Mouse (Mus musculus) frontal cortex, postnatal 25 days (tissue): ENCODE measurements around the gene Hadhb.

Experiments
- DNase-seq, 2 experiments: peaks; one replicate each; pipeline ENCODE4 v3.0.0; 2022; ENCODE audit warnings: low spot score in 2 of 2

Hadhb gene

DNA sequence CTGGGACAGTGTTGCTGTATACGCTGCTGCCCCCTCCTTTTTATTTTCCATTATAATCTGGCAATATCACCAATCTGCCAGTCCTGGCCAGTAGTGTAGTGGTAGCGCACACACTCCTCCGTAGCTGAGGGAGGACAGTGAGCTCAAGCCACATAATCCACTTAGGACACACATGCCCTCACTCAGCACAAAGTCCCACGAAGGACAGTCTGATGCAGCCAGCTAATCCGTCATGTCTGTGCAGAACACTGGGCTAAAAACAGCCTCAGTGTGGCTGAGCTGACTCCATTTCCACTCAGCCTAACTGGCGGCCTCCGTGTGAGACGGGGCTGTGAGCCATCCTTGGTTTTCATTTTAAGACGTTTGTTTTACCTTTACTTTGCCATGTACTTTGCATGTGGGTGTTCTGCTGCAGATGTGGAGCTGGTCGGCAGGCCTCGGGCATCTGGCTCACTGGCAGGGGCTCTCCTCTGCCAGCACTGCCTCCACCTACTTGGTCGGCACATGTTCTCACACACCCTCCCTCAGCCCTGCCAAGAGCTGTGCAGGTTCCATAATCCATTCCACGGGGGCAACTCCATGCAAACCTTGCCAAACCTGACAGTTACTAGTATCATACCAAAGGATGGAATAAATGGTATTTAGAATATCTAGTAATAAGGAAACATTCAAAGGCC lies 27.0 kb upstream of the Hadhb start:
- DNase-seq: no peak

- no peak for DNase-seq
Observed at GRCm38 (mm10) chr5:30128680-30129079, 26.4 kb upstream of the Hadhb start.

DNA sequence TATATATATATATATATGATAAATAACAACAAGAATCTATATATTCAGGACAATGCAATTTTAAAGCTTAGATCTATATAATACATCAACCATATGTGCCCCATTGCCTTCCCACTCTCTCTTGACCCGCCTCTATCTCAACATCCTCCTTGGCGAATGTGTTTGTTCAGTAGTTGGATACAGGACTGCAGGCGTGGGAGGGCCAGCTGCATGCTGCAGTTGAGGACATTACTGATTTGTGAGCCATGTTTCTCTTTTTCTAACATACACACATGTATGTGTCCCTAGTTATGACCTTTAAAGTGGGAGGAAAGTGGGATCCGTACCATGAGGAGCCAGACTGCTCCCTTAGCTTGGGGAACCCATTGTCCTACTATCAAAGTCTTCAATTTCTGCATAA lies 23.8 kb upstream of the Hadhb start:
- no peak for DNase-seq

DNA sequence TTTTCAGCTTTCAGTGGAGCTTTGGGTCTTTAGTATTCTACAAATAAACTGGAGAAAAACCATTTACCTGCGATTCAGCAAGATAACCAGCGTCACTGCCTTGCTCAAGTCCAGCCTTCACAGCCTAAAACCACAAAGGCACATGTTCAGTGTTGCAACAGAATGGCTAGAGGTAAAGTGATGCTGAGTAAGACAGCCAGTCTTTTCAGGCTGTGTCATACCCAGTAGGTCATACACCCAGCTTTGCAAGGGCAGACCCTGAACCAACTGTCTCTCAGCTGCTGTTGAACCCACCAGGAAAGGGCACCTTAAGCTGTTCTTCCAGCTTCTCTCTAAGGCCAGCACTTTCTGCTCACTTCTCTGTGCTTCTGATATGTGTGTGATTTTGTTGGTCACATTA lies 22.9 kb upstream of the Hadhb start:
- DNase-seq: no peak

GRCm38 (mm10) chr5:30135711-30136231 lies 19.3 kb upstream of the Hadhb start:
- no peak for DNase-seq

GRCm38 (mm10) chr5:30137271-30137670 lies 17.8 kb upstream of the Hadhb start:
- DNase-seq: no peak

- DNase-seq: no peak
Observed at GRCm38 (mm10) chr5:30138193-30138592, 16.9 kb upstream of the Hadhb start.

DNA sequence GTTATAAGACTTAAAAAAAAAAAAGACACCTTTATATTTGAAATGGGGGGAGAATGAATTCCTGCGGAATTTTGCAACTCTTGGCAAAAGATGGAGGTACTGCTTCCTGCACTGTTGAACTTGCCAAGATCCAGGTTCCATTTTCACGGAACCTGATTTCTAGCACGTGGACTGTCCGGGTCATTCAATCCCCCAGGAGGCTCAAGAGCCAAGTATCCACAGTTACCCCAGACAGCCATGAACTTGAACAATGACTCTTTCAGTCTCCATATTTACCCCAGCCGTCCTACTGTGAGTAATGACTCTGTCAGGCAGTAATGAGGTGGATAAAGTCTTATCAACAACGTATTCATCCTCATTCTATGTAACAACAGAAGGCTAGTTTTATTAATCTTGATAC lies 8.5 kb upstream of the Hadhb start:
- DNase-seq: no peak

- no peak for DNase-seq
Observed at GRCm38 (mm10) chr5:30148133-30148920, 6.7 kb upstream of the Hadhb start.

GRCm38 (mm10) chr5:30152007-30152406 lies 3.0 kb upstream of the Hadhb start:
- DNase-seq: no peak

DNA sequence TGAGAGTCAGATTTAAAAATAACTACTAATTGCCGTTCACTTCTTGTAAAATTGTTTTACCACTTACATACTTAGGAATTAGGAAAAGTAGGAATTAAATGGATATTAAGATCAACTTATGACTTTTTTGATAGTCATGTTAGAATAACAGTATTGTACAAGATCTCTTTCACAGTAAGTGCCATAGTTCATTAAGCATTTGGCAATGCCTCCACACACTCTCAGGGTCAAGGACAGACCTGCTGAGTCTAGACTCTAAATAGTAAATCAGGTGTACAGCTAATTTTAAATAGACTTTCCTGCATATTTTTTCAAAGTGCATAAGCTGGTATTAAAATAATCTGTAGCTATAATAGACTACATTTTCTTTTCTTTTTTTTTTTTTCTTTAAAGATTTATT lies 2.6 kb upstream of the Hadhb start:
- no peak for DNase-seq

GRCm38 (mm10) chr5:30153222-30153621 lies 1.8 kb upstream of the Hadhb start:
- no peak for DNase-seq

- DNase-seq: no peak
Observed at GRCm38 (mm10) chr5:30154013-30154412, 1.0 kb upstream of the Hadhb start.

DNA sequence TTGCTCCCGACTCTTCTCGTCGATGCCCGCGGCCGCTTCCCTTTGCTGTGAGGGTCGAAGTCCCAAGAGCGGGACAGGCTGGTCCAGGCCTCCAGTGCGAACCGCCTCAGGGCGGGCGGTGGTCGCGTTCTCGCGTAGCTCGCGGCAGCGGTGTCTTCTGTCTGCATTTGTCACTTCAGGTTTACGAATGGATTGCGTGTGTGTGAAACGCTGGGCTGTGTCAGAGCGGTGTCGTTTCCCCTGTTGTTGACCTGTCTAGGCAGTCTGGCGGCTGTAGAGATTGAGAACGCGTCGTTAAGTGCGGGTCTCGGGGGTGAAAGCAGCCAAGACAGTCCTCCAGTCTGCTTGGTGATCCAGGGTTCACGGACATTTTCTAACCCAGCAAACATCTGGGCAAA lies 346 bp downstream of the Hadhb start:
- no peak for DNase-seq

DNA sequence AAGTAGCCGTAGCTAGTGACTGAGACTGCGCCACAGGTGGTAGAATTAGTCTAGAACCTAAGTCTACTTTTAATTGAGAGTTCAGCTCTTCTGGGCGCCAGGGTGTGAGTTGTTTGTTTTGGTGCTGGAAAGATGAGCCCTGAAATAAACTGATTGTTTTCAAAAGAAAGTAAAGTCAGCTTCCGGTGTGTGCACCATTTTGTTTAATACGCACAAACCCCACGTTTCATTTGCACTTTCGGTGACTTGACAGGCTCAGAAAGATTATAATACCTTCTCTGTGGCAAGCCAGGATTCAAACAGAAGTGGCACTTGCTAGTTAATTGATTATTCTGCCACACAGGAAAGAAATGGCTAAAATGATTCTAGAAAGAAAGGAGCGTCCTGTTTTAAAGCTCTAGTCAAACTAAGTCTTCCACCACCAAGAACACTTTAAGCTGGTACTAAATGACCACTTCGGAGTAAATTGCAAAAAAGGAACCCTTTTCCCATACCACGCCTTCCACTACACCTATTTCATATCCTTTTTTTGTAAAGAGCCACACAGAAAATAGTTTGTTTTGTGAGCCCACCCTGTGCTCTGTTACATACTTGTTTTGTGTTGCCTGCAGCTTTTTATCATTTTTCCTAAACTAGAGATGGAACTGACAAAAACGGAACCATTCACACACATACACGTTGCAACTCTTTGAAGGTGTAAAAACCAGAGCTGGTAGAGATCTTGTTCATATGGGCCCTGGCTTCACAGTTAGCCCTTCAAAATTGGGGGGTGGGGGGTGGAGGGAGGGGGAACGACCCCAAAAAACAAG lies 977 bp downstream of the Hadhb start:
- DNase-seq: no peak

- no peak for DNase-seq
Observed at GRCm38 (mm10) chr5:30159601-30160000, 4.6 kb downstream of the Hadhb start.

GRCm38 (mm10) chr5:30161836-30162235 lies 6.8 kb downstream of the Hadhb start:
- DNase-seq: no peak

GRCm38 (mm10) chr5:30162339-30162738 lies 7.3 kb downstream of the Hadhb start:
- no peak for DNase-seq

DNA sequence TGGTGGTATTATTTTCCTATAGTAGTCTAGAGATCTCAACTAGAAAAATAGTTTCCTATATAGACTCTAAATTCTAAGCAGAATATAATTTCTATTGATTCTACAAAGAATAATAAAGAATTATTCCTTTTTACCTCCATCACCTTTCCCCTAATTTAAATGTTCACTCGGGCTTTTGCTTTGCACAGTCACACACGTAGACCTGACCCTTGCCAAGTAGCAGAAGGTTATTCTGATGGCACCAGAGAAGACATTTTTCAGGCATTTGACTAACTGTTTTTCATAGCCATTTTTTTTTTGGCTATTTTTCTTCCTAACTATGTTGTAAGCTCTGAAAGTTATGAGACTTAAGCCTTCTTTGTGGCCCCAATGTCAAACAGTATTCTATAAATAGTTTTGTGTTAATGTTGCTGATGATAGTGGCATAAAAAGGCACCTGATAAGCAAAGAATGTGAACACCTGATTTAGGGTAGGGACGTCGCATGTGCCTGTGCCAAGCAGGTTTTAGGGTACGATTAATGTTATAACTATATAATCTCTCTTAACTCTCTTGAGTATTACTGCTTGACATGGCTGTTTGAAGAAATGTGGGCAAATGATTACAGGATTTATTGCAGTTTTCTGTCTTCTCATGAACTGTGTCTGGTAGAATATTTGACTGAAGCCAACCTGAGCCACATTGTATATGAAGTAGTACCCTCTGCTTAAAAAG lies 10.3 kb downstream of the Hadhb start:
- DNase-seq: no peak

DNA sequence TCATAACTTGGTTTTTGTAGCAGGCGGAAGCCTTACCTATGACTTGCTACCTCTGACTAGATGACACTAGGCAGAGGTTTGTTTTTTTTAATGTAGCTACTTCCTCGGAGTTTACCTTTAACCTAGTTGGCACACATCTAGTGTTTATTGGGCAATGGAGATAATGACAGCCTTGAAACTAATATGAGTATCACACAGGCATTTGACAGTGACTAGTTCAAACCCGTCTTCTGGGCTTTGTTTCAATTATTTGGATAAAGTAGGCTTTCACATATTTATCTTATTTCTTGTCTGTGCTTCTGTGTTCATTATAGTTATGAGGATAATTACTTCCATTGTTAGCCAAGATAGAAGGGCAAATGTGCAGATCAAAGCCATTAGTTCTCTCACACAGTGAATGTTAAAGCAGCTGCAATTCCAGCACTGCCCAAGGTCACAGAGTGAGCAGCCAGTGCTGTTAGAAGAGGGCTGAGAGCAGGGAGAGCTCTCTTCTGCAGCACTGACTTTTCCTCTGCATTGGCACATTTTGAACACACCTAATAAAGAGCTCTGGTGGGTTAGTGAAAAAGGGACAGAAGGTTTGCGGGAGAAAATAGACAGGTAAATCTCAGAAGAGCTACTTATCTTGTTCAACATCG lies 15.4 kb downstream of the Hadhb start:
- DNase-seq: no peak

- no peak for DNase-seq
Observed at GRCm38 (mm10) chr5:30172115-30172514, 17.1 kb downstream of the Hadhb start.
